Mouse (Mus musculus): ENCODE measurements around the gene Plin5.
"Not testable (repeated sequence)": the region's sequence is repeated elsewhere in the genome, so short reads cannot be mapped to it uniquely, and the experiment has no call there.

Gene Plin5

GRCm38 (mm10) chr17:56108334-56109044 lies 8.9 kb downstream of the Plin5 start:
- peak; percentile 55 for DNase-seq (ENCODE audit: inconsistent ontology term)

DNA sequence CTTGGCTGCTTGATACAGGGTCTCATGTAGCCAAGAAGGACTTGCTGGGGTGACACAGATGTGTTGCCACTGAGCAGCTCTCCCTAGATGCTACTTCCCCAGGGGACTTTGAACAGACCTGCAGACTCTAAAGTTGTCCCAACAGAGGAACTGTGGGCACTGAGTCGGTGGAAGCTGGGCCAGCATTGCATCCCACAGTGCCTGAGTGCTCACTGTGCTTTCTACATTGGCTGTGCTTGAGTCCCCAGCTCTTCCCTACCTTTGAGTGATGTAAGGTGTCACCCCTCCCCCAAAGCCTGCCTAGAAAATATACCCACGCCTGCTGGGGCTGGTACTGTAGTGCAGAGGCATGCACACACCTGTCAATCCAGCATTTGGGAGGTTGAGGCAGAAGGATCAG lies 9.7 kb downstream of the Plin5 start:
- no peak for DNase-seq (ENCODE audit: inconsistent ontology term)

GRCm38 (mm10) chr17:56106981-56107380 lies 10.4 kb downstream of the Plin5 start:
- no peak for DNase-seq (ENCODE audit: inconsistent ontology term)

DNA sequence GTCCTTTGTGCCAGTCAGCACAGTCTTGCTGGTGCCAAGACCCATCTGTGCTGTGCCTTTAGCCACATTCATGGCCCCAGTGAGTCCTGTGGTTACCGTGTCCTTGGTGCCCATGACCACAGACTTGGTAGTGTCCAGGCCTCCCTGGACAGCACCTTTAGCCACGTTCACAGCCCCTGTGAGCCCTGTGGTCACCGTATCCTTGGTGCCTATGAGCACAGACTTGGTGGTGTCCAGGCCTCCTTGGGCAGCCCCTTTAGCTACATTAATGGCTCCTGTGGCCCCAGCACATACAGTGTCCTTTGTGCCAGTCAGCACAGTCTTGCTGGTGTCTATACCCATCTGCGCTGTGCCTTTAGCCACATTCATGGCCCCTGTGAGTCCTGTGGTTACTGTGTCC lies 11.0 kb downstream of the Plin5 start:
- DNase-seq (ENCODE audit: inconsistent ontology term), result not testable (repeated sequence)

- DNase-seq (ENCODE audit: inconsistent ontology term), result not testable (repeated sequence)
Observed at GRCm38 (mm10) chr17:56104821-56105220, 12.6 kb downstream of the Plin5 start.

DNA sequence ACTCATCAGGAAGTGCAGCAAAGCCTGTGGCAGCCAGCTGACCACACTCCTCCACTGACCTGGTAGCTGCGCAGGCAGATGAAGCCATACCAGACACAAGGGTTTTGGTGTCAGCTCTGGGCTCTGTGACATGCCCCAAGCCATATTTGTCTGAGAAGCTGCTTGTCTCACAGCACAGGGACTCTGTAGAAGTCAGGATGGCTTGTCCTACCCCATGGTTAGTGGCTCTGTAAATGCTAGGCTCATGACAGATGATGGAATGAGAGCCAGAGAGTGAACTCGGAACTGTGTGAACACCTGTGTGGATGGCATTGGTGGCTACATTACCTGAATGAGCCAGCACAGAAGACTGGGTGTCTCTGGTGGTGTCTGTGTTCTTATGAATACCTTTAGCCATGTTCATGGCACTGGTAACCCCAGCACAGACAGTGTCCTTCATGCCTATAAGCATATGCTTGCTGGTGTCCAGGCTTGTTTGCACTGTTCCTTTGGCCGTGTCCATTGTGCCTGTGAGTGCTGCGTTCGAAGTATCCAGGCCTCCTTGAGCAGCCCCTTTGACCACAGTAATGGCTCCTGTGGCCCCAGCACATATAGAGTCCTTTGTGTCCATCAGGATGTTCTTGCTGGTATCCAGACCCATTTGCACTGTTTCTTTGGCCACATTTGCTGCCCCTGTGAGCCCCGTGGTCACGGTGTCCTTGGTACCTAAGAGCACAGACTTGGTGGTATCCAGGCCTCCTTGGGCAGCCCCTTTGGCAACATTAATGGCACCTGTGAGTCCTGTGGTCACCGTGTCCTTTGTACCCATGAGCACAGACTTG lies 13.7 kb downstream of the Plin5 start:
- DNase-seq (ENCODE audit: inconsistent ontology term), result no peak

DNA sequence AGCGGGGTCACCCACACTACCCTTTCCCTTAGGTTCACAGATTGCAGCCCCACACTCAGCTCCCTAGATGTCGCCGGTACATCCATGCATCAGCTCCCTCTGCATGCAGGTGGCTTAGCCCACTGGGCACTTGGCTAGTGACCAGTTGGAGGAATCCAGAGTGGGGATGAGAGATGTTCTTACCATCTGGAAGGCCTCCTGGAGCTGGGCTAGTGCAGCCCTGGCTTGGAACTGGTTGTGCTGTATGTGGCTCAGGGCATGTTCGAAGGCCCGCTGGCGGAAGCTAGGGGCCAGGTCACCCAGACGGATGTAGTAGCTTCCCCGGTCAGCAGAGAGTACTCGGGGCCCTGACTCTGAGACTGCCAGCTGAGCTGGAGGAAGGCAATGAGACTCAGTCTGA lies 14.5 kb downstream of the Plin5 start:
- DNase-seq (ENCODE audit: inconsistent ontology term), result no peak

- DNase-seq (ENCODE audit: inconsistent ontology term), result no peak
Observed at GRCm38 (mm10) chr17:56102158-56102557, 15.2 kb downstream of the Plin5 start.

GRCm38 (mm10) chr17:56100811-56101210 lies 16.6 kb downstream of the Plin5 start:
- DNase-seq (ENCODE audit: inconsistent ontology term), result no peak

DNA sequence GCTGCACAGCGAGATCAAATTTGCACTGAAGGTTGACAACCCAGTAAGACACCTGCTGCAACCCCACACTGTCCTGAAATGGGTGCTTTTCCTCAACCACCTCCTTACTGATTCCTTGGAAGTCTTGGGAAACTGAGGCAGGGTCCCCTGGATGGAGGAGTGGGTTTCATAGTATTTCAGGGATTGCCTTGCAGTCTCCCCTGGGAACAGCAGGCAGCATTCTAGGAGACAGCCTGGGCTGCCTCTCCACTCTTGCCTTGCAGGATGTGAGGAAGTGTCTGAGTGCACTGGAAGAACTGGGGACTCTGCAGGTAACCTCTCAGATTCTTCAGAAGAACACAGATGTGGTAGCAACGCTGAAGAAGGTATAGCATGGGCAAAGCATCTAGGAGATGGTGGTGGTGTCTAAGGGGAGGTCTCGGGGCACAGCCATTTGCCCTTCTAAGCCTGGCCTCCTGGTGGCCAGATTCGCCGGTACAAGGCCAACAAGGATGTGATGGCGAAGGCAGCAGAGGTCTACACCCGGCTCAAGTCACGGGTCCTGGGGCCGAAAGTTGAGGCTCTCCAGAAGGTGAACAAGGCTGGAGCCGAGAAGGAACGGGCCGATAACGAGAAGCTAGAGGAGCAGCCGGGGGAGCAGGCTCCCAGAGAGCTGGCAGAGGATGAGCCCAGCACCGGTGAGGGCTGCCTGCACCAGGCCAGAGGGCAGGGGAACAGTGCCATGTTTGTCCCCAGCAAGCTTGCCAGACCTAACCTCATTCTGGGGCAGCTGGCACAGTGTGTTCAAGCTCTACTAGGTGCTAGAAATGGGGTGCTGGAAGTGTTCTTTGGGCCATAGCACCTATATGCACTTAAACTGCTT lies 18.5 kb downstream of the Plin5 start:
- no peak for DNase-seq (ENCODE audit: inconsistent ontology term)

DNA sequence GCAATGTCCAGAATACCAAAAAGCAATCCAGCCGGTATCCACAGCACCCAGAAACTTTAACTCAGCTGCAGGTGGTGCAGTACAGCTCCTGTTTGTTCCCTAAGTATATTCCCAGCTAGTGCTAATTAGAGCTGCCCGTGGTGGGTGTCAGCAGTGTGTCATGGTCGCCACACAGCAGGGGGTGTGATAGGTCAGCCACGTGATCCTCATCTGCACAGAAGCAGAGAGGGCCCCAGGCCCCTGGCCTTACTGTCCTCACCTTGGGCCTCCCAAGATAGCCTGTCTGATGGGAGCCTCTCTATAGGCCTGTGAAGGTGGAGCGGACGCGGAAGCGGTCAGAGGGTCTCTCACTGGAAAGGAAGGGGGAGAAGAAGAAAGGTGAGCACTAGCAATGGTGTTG lies 19.2 kb downstream of the Plin5 start:
- no peak for DNase-seq (ENCODE audit: inconsistent ontology term)

- DNase-seq (ENCODE audit: inconsistent ontology term), result no peak
Observed at GRCm38 (mm10) chr17:56096883-56097282, 20.5 kb downstream of the Plin5 start.

- peak; percentile 79 for DNase-seq (ENCODE audit: inconsistent ontology term)
Observed at GRCm38 (mm10) chr17:56092794-56093193, 24.6 kb downstream of the Plin5 start.

GRCm38 (mm10) chr17:56092312-56092711 lies 25.1 kb downstream of the Plin5 start:
- no peak for DNase-seq (ENCODE audit: inconsistent ontology term)

GRCm38 (mm10) chr17:56080781-56081585 lies 36.4 kb downstream of the Plin5 start:
- DNase-seq (ENCODE audit: inconsistent ontology term), result peak; percentile 84

DNA sequence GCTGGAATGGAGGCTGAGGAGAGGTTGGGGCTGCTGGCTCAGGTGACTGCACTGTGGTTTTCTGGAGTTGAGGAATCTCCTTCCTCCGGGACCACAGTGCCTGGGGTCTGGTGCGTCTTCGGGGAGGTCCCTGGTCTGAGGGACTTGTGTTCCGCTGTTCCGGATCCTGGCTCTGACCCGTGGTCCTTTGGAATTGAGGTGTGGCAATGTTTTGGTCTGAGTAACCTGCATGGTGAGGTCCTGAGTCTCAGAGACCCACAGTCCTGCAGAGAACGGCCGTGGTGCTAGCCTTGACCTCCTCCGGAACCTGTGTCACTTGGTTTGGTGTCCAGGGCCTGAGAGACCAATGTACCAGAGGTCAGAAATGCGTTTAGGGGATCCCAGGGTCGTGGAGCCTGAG lies 37.5 kb downstream of the Plin5 start:
- DNase-seq (ENCODE audit: inconsistent ontology term), result peak; percentile 15

GRCm38 (mm10) chr17:56078880-56079795 lies 38.3 kb downstream of the Plin5 start, which contains the start of gene Hdgfl2:
Hdgfl2 (plus strand) TSS chr17:56079634.
- DNase-seq (ENCODE audit: inconsistent ontology term), result peak; percentile 100

GRCm38 (mm10) chr17:56078361-56078760 lies 39.0 kb downstream of the Plin5 start:
- DNase-seq (ENCODE audit: inconsistent ontology term), result not testable (repeated sequence)

DNA sequence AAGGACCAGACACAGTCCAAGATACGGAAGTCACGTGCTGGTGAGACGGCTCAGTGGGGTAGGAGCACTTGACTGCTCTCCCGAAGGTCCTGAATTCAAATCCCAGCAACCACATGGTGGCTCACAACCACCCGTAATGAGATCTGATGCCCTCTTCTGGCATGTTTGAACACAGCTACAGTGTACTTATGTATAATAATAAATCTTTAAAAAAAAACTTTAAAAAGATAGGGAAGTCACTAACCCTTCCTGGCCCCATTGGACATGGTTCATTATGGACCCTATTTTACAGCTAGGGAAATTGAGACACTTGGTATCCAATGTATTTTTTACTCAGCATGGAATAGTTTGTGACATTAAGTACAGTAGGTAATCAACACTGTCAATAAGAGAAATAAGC lies 39.9 kb downstream of the Plin5 start:
- no peak for DNase-seq (ENCODE audit: inconsistent ontology term)

DNA sequence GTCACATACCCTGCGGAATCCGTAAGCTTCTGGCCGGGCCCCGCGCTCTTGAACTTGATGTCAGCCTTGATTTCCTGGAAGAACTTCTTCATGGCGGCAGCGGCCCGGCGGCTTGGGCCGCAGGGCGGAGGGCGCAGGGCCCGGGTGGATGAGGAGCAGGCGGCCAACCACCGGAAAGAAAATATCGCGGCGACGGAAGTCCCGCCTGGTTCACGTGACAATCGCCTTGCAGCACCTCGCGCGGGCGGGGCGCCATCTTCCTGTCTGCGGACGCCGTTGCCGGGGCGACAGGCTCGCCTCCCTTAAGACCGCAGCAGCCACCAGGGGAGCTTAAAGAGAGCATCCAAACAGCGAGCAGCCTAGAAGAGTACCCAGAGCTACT lies 42.6 kb downstream of the Plin5 start, which contains the start of gene Ubxn6:
TSS of gene Ubxn6 (minus strand) at position 202 of the 382 bp plus-strand sequence.
- DNase-seq (ENCODE audit: inconsistent ontology term), result peak; percentile 98

Measured in Muller cell, postnatal 12 days (primary cell).